Mouse (Mus musculus): ENCODE data around the gene Lrat.

DNA sequence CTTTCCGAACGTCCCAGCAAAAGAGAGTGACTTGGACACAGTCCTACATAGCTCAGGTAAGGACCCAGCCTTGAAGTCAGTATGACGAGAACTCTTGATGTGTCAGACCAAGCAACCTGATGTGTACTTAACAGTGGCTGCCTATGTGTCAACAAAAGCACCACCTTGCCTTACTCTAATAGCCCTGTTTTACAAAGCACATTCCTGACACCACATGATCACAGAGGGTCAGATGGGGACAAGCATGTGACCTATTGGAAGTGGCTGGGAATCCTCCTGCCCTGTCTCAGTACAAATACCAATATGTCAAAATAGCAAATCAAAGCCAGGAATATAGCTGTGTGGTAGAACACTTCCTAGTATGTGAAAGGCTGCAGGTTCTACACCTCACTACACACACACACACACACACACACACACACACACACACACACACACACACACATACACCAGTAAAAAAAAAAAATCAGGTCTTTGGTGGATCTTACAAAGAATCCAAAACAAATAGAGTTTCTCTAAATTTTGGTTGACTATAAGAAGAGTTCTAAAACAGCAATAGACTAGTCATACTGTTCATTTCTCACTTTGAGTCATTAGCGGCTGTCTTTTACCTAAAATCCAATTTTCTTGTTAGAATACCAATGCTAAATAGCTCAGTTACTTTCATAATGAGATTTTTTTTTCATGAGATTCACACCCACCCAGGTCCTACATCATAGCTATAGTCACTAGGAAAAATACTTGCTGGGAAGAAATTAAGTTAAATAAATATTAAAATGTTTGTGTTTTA is 48.6 kb upstream of the Lrat start:
- TF ChIP-seq CTCF (IDR thresholded peaks at IDR 0.05; ENCODE audit: borderline replicate concordance, extremely low read depth, insufficient read depth, insufficient read length) (no peak), POLR2A (IDR thresholded peaks at IDR 0.05; ENCODE audit: borderline replicate concordance, extremely low read depth, insufficient read depth, insufficient read length, poor library complexity, severe bottlenecking) (no peak)

All from brain, embryonic 14.5 days (tissue).